Mouse (Mus musculus): ENCODE measurements around the gene Ahctf1. TPM values are rescaled to one million over a fixed set of nuclear protein-coding genes. Genes with fewer than 3 reads are reported as not detected.

Ahctf1 gene
- total RNA-seq (2023) = 137 to 153 TPM (median 145 TPM) in 4 replicates

DNA sequence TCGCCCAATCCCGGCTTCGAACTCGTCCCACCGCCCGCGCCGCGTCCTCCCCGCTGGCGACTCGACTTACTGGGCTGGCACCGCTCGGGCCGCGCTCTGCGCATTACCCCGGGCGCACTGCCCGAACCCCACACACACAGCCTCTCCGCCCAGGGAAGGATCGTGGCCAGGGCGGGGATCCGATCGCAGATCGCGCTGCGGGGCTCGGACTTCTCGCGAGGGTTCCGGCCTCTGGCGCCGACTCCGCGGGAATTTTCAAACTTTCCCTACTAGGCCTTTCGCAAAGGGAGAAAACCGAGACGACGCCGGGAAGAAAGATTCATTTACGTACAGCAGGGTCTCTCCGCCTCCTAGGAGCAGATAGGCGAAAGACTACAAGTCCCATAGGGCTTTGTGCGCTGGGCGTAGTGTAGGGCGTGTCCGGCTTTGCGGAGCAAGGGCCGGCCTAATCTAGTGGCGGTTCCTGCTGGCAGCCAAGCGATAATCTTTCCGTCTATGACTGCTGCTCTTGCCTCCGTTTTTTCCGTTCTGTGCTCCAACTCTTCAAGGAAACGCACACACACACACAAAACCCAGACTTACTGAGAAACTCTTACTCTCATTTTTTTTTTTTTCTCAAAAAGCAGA, at the start of gene Ahctf1:
Gene Ahctf1 (minus strand): TSS at position 168 of the 627 bp plus-strand sequence.

DNA sequence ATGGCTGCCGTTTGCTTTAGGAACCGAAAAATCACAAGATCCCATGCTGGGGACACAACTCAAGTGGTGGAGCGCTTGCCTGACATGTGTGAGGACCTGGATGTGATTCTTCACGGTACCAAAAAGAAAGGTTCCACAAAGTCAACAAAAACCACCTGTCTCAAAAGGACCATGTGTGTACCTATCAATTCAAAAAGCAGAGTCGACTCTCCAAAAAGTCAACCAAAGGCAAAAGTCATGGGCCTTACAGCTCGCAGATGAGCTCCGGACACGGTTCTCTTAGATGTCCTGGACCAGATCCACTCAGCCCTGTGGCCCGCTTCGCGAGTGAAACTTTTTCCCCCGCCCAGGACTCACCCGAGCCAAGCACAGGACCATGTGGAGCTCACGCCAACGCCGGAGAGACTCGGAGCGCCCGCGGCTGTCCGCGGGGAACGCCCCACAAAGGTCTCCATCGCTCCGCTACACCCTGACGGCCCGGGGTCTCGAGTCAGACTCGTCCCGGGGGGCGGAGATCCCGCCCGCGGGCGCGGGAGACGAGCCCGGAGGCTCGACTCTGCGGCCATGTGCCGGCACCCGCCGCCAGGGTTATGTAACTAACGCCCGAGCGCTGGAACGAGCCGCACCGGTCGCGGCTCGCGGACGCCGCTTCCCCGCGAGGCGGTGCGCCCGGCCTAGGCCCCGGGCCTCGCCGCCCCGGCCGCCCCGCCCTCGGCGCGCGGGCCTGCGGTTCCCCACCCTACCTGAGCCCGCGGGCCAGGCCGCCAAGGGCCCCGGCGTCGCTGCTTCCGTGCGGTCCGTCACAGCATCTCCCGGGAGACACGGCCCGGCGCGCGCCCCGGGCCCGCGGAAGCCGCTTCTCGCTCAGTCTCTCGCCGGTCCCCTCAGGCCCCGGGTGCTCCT, 619 bp downstream of the Ahctf1 start, which contains the start of gene Gm10518:
Gene Gm10518 (plus strand): TSS at position 767 of the 903 bp plus-strand sequence.

GRCm38 (mm10) chr1:179745171-179745570, 58.3 kb downstream of the Ahctf1 start, which contains the start of gene Kif28:
Gene Kif28, minus strand, starts transcription at chr1:179745271.

Other genes starting within 250 kb of the Ahctf1 start
- gene Sccpdh, start 135.5 kb downstream of the Ahctf1 start, total RNA-seq (2023) = 2.5 to 5.7 TPM (median 4.2 TPM) in 4 replicates
- gene Kif28, start 58.4 kb downstream of the Ahctf1 start, total RNA-seq (2023) = not detected in 4 replicates
- not detected in 4 replicates for gene Gm10518, start 304 bp downstream of the Ahctf1 start, total RNA-seq (2023)
- gene Cdc42bpa, start 156.8 kb upstream of the Ahctf1 start, total RNA-seq (2023) = 0.81 to 1.2 TPM (median 0.85 TPM) in 4 replicates

Data from B cell, adult 62 days (primary cell).